Mouse (Mus musculus) kidney, postnatal 0 days (tissue): ENCODE data around the gene Ntm. TPM values are rescaled to one million over a fixed set of nuclear protein-coding genes. Genes with fewer than 3 reads are reported as not detected.

Source experiments
- ATAC-seq: fragments of 200-750 bp; cut with Nextera tagmentation; replicated peaks from 2 replicates; pipeline ENCODE4 v1.8.0; 2017; ENCODE audit warnings: low read depth, moderate number of reproducible peaks, moderate TSS enrichment, moderate library complexity; ENCODE audit not compliant: low FRiP score
- DNase-seq: peaks from one replicate; pipeline ENCODE4 v3.0.0-alpha.2; 2016; ENCODE audit warnings: low spot score
- H3K27ac ChIP-seq: fragments of 300-500 bp; sonication (generic); 2 replicates; pipeline ENCODE4 v1.5.1; 2014; ENCODE audit warnings: mild to moderate bottlenecking
- H3K27me3 ChIP-seq: fragments of 300-500 bp; sonication (generic); 2 replicates; pipeline ENCODE4 v1.6.1; 2014; ENCODE audit warnings: low read length, mixed read lengths; ENCODE audit not compliant: insufficient read depth
- H3K36me3 ChIP-seq: fragments of 300-500 bp; sonication (generic); 2 replicates; pipeline ENCODE4 v1.6.1; 2014; ENCODE audit warnings: low read length, mixed read lengths; ENCODE audit not compliant: insufficient read depth
- H3K4me1 ChIP-seq: fragments of 300-500 bp; sonication (generic); replicated peaks from 2 replicates; pipeline ENCODE4 v1.6.1; 2014; ENCODE audit warnings: antibody characterized with exemption, low read length, mixed read lengths; ENCODE audit not compliant: insufficient read depth
- H3K4me2 ChIP-seq: fragments of 300-500 bp; sonication (generic); 2 replicates; pipeline ENCODE4 v1.6.1; 2014; ENCODE audit warnings: mild to moderate bottlenecking, low read length, moderate library complexity, mixed read lengths
- H3K4me3 ChIP-seq: fragments of 300-500 bp; sonication (generic); replicated peaks from 2 replicates; pipeline ENCODE4 v1.5.1; 2014; ENCODE audit warnings: low read depth, low read length
- H3K9ac ChIP-seq: fragments of 300-500 bp; sonication (generic); 2 replicates; pipeline ENCODE4 v1.6.1; 2014; ENCODE audit warnings: low read depth, low read length
- H3K9me3 ChIP-seq: fragments of 300-500 bp; sonication (generic); replicated peaks from 2 replicates; pipeline ENCODE4 v1.6.1; 2016; ENCODE audit warnings: low read length, inconsistent platforms, mixed read lengths
- CTCF ChIP-seq: IDR thresholded peaks from 2 replicates; pipeline ENCODE4 v1.5.1; 2016; ENCODE audit warnings: antibody characterized with exemption, low read depth, mild to moderate bottlenecking, moderate library complexity
- WGBS: fragments of 180-500 bp; shearing (Covaris S2); extraction: QIAGEN DNeasy Blood & Tissue Kit; methylation state at CpG from one replicate; pipeline ENCODE4 v1.1.7; 2014; 5-methylcytosine and 5-hydroxymethylcytosine counted together
- polyA plus RNA-seq: library from polyadenylated mRNA; unstranded; fragments of >200 nt; fragmentation: Nextera tagmentation; extraction: Ambion mirVana; gene quantifications from 2 replicates; pipeline ENCODE4 v1.2.1, GENCODE M21; 2015

Gene Ntm
- polyA plus RNA-seq, 1 experiment from 2014 or later, result 20.6 TPM

- Histone ChIP-seq H3K4me2 (no peak overlapping the region), H3K4me1 (no peaks in the 10 kb centered on the region), H3K27ac (no peak overlapping the region), H3K27me3 (no peaks in the 10 kb centered on the region), H3K9ac (no peak overlapping the region), H3K4me3 (no peak overlapping the region), H3K36me3 (no peaks in the 10 kb centered on the region), H3K9me3 (no peaks in the 10 kb centered on the region)
- ATAC-seq (no peak), DNase-seq (no peak)
- 85% methylated on average over 2 of the region's 2 CpGs for WGBS
- TF ChIP-seq CTCF, result no peak
Measured at GRCm38 (mm10) chr9:29055637-29056036, 907.3 kb downstream of the Ntm start.

GRCm38 (mm10) chr9:29036466-29036865, 926.5 kb downstream of the Ntm start:
- H3K9me3 ChIP-seq, result no peaks in the 10 kb centered on the region
- H3K36me3 ChIP-seq, result no peaks in the 10 kb centered on the region
- TF ChIP-seq CTCF, result peak; percentile 21; the same call in 1 of the 2 replicates
- WGBS, result 48% methylated on average over 3 of the region's 3 CpGs
- H3K4me1 ChIP-seq, result no peaks in the 10 kb centered on the region
- no peak overlapping the region for H3K27ac ChIP-seq
- H3K27me3 ChIP-seq, result no peaks in the 10 kb centered on the region
- H3K9ac ChIP-seq, result no peak overlapping the region
- DNase-seq, result no peak
- H3K4me3 ChIP-seq, result no peak overlapping the region
- H3K4me2 ChIP-seq, result no peak overlapping the region
- ATAC-seq, result no peak

GRCm38 (mm10) chr9:29036058-29036457, 926.9 kb downstream of the Ntm start:
- no peaks in the 10 kb centered on the region for H3K9me3 ChIP-seq
- H3K27ac ChIP-seq, result no peak overlapping the region
- WGBS, result 37% methylated on average over 4 of the region's 4 CpGs
- H3K4me3 ChIP-seq, result no peak overlapping the region
- H3K27me3 ChIP-seq, result no peaks in the 10 kb centered on the region
- no peak overlapping the region for H3K4me2 ChIP-seq
- TF ChIP-seq CTCF, result no peak
- no peak overlapping the region for H3K9ac ChIP-seq
- no peak for ATAC-seq
- no peaks in the 10 kb centered on the region for H3K4me1 ChIP-seq
- H3K36me3 ChIP-seq, result no peaks in the 10 kb centered on the region
- no peak for DNase-seq

DNA sequence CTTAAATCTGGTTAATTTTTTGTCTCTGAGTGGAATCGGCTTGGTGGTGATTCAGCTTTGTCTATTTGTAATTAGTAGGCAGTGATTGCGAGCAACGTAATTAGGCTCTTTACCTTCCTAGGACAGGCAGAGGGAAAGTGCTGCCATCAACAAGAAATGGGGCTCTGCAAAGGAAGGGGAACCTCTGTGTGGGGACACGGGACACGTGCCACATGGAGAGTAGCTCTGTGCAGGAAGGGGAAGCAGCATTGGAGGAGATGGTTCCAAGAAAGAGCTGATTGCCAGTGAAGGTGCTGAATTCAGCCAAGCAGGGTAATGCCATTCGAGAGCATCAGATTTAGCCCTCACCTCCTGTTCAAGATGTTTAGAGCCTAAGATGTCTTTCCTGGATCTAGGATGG, 936.5 kb downstream of the Ntm start:
- H3K4me2 ChIP-seq, result no peak overlapping the region
- no peaks in the 10 kb centered on the region for H3K4me1 ChIP-seq
- H3K27ac ChIP-seq, result no peak overlapping the region
- no peak overlapping the region for H3K4me3 ChIP-seq
- DNase-seq, result no peak
- H3K36me3 ChIP-seq, result no peaks in the 10 kb centered on the region
- H3K9me3 ChIP-seq, result no peaks in the 10 kb centered on the region
- TF ChIP-seq CTCF, result no peak
- no peak for ATAC-seq
- 86% methylated on average over 6 of the region's 6 CpGs for WGBS
- no peaks in the 10 kb centered on the region for H3K27me3 ChIP-seq
- no peak overlapping the region for H3K9ac ChIP-seq

DNA sequence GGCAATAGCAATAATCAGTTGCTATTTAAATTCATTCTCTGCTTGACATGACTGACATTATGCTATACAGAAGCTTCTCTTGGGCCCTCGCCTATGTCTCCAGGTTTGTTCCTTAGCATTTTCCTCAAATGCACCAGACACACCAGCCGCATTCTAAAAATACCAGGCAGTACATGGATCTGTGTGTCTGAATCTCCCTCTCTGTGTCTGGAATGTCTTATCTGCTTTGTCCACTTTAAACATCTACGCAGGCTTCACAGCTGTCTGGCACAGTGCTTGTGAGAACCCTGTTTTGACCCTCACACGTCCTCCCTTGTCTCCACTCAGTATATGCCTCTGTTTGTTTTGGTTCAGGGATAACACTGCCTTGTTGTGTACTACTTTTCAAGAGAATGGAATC, 937.3 kb downstream of the Ntm start:
- 67% methylated on average over 4 of the region's 4 CpGs for WGBS
- H3K4me2 ChIP-seq, result no peak overlapping the region
- no peak for DNase-seq
- no peaks in the 10 kb centered on the region for H3K36me3 ChIP-seq
- H3K4me3 ChIP-seq, result no peak overlapping the region
- H3K9me3 ChIP-seq, result no peaks in the 10 kb centered on the region
- H3K27me3 ChIP-seq, result no peaks in the 10 kb centered on the region
- TF ChIP-seq CTCF, result no peak
- H3K4me1 ChIP-seq, result no peaks in the 10 kb centered on the region
- H3K9ac ChIP-seq, result no peak overlapping the region
- no peak overlapping the region for H3K27ac ChIP-seq
- ATAC-seq, result no peak

- DNase-seq (no peak), ATAC-seq (no peak)
- H3K9me3 ChIP-seq, result no peaks in the 10 kb centered on the region
- WGBS, result 57% methylated on average over 1 of the region's 1 CpGs
- no peaks in the 10 kb centered on the region for H3K27me3 ChIP-seq
- no peak overlapping the region for H3K4me2 ChIP-seq
- H3K36me3 ChIP-seq, result no peaks in the 10 kb centered on the region
- no peak overlapping the region for H3K9ac ChIP-seq
- no peaks in the 10 kb centered on the region for H3K4me1 ChIP-seq
- no peak overlapping the region for H3K27ac ChIP-seq
- H3K4me3 ChIP-seq, result no peak overlapping the region
- TF ChIP-seq CTCF, result no peak
Measured at GRCm38 (mm10) chr9:29025104-29025503, 937.8 kb downstream of the Ntm start.

DNA sequence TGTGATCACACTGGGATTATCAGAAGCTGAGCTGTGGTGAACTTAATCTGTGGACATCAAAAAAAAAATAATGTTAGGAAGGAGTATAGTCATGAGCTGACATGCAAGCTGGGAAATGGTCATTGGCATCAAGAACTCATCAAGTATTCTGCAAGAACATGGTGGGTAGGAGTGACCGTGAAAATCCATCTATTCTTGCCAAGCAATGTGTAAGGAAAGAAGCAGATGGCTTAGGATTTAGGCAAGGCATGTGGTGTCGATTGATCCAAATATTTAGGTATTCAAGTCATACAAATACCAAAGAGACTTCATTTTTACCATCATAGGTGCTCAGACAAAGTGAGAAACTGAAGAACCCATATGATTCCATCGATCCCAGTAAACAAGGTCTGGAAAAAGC, 946.1 kb downstream of the Ntm start:
- Histone ChIP-seq H3K9ac (no peak overlapping the region), H3K27me3 (no peaks in the 10 kb centered on the region), H3K9me3 (no peaks in the 10 kb centered on the region), H3K4me3 (no peak overlapping the region), H3K4me1 (no peaks in the 10 kb centered on the region), H3K27ac (no peak overlapping the region), H3K36me3 (no peaks in the 10 kb centered on the region), H3K4me2 (no peak overlapping the region)
- 90% methylated on average over 3 of the region's 3 CpGs for WGBS
- ATAC-seq (no peak), DNase-seq (no peak)
- no peak for TF ChIP-seq CTCF
